Mouse (Mus musculus): ENCODE measurements at regions not wholly inside any gene's neighbourhood (a gene's known extent, or its start where the extent isn't known, plus 50 kb on each side); places are given as distances from the start of the nearest gene placed in this dataset.

DNA sequence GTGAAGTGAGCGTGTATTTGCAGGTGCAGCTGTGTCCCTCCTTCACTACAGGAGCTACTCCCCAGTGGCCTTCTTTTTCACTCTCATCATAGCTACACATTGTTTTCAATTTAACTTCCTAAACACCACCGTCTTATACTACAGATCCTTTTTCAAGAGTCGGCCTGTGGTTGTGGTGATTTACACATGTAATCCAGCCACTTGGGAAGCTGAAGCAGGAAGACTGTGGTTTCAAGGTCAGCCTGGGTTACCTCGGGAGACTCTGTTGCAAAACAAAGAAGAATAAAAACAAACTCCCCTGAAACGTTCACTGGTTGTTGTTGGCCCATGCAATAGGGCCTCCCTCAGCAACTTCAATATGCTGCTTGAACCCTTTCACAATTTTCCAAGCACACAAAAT lies 153.8 kb upstream of the Kcnh8 start:
- Histone ChIP-seq H3K36me3 (replicated peaks; ENCODE audit: control insufficient read depth, insufficient read depth, low read length) (no peaks in the 10 kb centered on the region), H3K27ac (ENCODE audit: low read depth) (peak overlapping the region; percentile 11; the same call in 1 of the 2 replicates), H3K9ac (replicated peaks; ENCODE audit: low read depth, low read length) (no peak overlapping the region), H3K4me1 (ENCODE audit: control insufficient read depth, insufficient read depth) (no peaks in the 10 kb centered on the region), H3K27me3 (ENCODE audit: control insufficient read depth, insufficient read depth, low read length) (no peaks in the 10 kb centered on the region), H3K9me3 (replicated peaks; ENCODE audit: control insufficient read depth, low read length) (no peaks in the 10 kb centered on the region), H3K4me2 (ENCODE audit: low read depth, low read length) (no peak overlapping the region), H3K4me3 (ENCODE audit: low read depth, low read length) (no peak overlapping the region)
- no peak for DNase-seq (ENCODE audit: low spot score)
- WGBS = 67% methylated on average over 5 of the region's 5 CpGs
- TF ChIP-seq EP300 (IDR thresholded peaks at IDR 0.05; ENCODE audit: low read depth) (no peak), CTCF (IDR thresholded peaks at IDR 0.05; ENCODE audit: low read depth) (no peak)
- ATAC-seq (ENCODE audit: insufficient read depth, low read depth) = no peak

DNA sequence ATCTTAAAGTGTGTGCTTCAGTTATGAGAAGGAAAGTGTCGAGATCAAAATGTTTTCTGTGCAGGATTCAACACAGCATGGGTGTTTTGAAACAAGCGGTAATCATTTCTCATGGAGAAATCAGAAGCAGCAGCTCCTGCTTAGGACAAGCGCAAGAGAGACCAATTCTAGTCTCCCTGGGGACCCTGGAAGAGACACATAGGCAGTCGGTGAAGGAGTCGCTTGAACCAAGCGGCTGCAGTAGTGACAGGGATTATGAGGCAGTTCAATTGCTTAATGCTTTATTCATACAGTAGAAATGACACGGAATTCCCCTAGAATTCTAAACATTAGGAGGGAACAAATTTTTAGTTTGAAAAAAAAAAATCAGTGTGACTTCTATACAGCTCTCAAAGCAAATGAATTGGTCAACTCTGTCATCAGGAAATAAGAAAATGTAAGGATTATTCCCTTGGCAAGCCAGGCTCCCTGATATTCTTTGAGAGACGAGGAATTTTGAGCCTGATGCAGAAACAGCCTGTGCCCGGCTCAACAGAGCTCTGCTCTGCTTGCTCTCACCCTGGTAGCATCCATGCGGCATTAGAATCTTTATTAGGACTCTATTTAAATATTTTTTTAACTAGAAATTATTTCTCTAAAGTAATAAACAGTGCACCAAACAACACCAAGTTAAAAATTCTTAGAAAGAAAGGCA lies 143.1 kb upstream of the Kcnh8 start:
- no peak overlapping the region for H3K27ac ChIP-seq (ENCODE audit: low read depth)
- no peaks in the 10 kb centered on the region for H3K9me3 ChIP-seq (replicated peaks; ENCODE audit: control insufficient read depth, low read length)
- ATAC-seq (ENCODE audit: insufficient read depth, low read depth) = no peak
- H3K9ac ChIP-seq (replicated peaks; ENCODE audit: low read depth, low read length) = no peak overlapping the region
- H3K4me3 ChIP-seq (ENCODE audit: low read depth, low read length) = no peak overlapping the region
- 52% methylated on average over 10 of the region's 10 CpGs for WGBS
- H3K4me2 ChIP-seq (ENCODE audit: low read depth, low read length) = no peak overlapping the region
- DNase-seq (ENCODE audit: low spot score) = no peak
- H3K27me3 ChIP-seq (ENCODE audit: control insufficient read depth, insufficient read depth, low read length) = no peaks in the 10 kb centered on the region
- no peaks in the 10 kb centered on the region for H3K36me3 ChIP-seq (replicated peaks; ENCODE audit: control insufficient read depth, insufficient read depth, low read length)
- H3K4me1 ChIP-seq (ENCODE audit: control insufficient read depth, insufficient read depth) = no peaks in the 10 kb centered on the region
- TF ChIP-seq CTCF (IDR thresholded peaks at IDR 0.05; ENCODE audit: low read depth) (no peak), EP300 (IDR thresholded peaks at IDR 0.05; ENCODE audit: low read depth) (no peak)

DNA sequence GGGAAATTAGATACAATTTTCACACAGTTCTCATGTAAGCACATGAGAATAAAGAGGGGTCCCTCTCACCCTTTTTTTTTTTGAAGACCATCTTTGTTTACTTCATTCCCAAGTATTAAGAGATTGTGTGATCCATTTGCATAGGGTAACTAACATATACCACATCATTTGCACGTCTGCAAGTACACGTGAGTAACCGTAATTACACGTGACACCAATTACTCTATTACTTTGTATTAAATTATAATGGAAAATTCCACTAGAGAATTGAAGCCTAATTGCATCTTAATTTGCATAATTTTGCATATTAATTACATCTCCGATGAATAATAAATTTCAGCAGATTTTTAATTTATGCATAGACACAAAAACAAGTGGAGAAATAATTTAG lies 142.5 kb upstream of the Kcnh8 start:
- Histone ChIP-seq H3K4me2 (ENCODE audit: low read depth, low read length) (no peak overlapping the region), H3K36me3 (replicated peaks; ENCODE audit: control insufficient read depth, insufficient read depth, low read length) (no peaks in the 10 kb centered on the region), H3K9ac (replicated peaks; ENCODE audit: low read depth, low read length) (no peak overlapping the region), H3K4me3 (ENCODE audit: low read depth, low read length) (no peak overlapping the region), H3K4me1 (ENCODE audit: control insufficient read depth, insufficient read depth) (no peaks in the 10 kb centered on the region), H3K9me3 (replicated peaks; ENCODE audit: control insufficient read depth, low read length) (no peaks in the 10 kb centered on the region), H3K27me3 (ENCODE audit: control insufficient read depth, insufficient read depth, low read length) (no peaks in the 10 kb centered on the region), H3K27ac (ENCODE audit: low read depth) (no peak overlapping the region)
- no peak for ATAC-seq (ENCODE audit: insufficient read depth, low read depth)
- TF ChIP-seq EP300 (IDR thresholded peaks at IDR 0.05; ENCODE audit: low read depth) (no peak), CTCF (IDR thresholded peaks at IDR 0.05; ENCODE audit: low read depth) (no peak)
- no peak for DNase-seq (ENCODE audit: low spot score)
- WGBS = 85% methylated on average over 5 of the region's 5 CpGs

DNA sequence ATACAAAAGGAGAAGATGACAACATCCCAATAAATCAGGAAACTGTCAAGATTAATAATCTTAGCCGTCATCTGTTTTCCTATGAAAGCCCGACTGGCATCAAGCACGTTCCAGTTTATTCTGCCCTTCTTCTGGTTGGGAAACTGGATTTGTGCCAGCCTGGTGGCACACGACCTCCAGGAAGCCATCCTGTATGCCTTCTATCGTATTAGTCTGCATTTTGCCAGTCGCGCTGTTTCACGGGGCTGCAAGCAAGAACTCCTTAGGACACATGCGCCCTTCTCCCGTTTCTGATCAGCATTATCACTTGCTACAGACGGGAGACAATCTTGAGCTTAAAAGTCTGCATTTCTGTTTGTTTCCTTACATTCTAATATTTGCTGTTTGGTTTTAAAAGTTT lies 141.2 kb upstream of the Kcnh8 start:
- Histone ChIP-seq H3K4me1 (ENCODE audit: control insufficient read depth, insufficient read depth) (no peaks in the 10 kb centered on the region), H3K27ac (ENCODE audit: low read depth) (no peak overlapping the region), H3K36me3 (replicated peaks; ENCODE audit: control insufficient read depth, insufficient read depth, low read length) (no peaks in the 10 kb centered on the region), H3K27me3 (ENCODE audit: control insufficient read depth, insufficient read depth, low read length) (no peaks in the 10 kb centered on the region), H3K9me3 (replicated peaks; ENCODE audit: control insufficient read depth, low read length) (no peaks in the 10 kb centered on the region), H3K9ac (replicated peaks; ENCODE audit: low read depth, low read length) (no peak overlapping the region), H3K4me2 (ENCODE audit: low read depth, low read length) (no peak overlapping the region), H3K4me3 (ENCODE audit: low read depth, low read length) (no peak overlapping the region)
- 68% methylated on average over 11 of the region's 11 CpGs for WGBS
- ATAC-seq (ENCODE audit: insufficient read depth, low read depth) = no peak
- DNase-seq (ENCODE audit: low spot score) = no peak
- TF ChIP-seq CTCF (IDR thresholded peaks at IDR 0.05; ENCODE audit: low read depth) (no peak), EP300 (IDR thresholded peaks at IDR 0.05; ENCODE audit: low read depth) (no peak)

DNA sequence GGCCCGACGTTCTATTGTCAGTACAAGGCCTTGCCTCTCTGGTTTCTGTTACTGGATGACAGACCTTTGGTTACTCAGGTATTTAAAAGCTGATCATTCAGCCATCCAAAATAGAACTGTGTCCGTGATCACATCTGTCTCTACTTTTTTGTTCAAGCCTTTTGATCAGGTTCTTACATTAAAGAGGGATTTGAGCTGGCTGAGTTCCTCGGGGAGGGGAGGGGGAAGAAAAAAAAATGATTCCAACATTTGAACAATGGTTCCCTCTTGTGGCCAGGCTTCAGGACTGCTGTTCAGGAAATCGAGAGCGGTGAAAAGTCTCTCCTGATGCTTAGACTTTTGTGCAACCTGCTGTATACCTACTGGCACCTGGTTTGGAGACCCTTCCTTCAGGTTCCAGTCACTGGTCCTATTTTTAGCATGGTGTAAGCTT lies 140.8 kb upstream of the Kcnh8 start:
- no peak overlapping the region for H3K4me3 ChIP-seq (ENCODE audit: low read depth, low read length)
- ATAC-seq (ENCODE audit: insufficient read depth, low read depth) (no peak), DNase-seq (ENCODE audit: low spot score) (peak; percentile 21)
- H3K4me1 ChIP-seq (ENCODE audit: control insufficient read depth, insufficient read depth) = no peaks in the 10 kb centered on the region
- no peaks in the 10 kb centered on the region for H3K27me3 ChIP-seq (ENCODE audit: control insufficient read depth, insufficient read depth, low read length)
- H3K36me3 ChIP-seq (replicated peaks; ENCODE audit: control insufficient read depth, insufficient read depth, low read length) = no peaks in the 10 kb centered on the region
- 30% methylated on average over 6 of the region's 6 CpGs for WGBS
- no peak overlapping the region for H3K4me2 ChIP-seq (ENCODE audit: low read depth, low read length)
- no peak overlapping the region for H3K9ac ChIP-seq (replicated peaks; ENCODE audit: low read depth, low read length)
- H3K27ac ChIP-seq (ENCODE audit: low read depth) = no peak overlapping the region; the same call in 1 of the 2 replicates
- H3K9me3 ChIP-seq (replicated peaks; ENCODE audit: control insufficient read depth, low read length) = no peaks in the 10 kb centered on the region
- TF ChIP-seq EP300 (IDR thresholded peaks at IDR 0.05; ENCODE audit: low read depth) (no peak), CTCF (IDR thresholded peaks at IDR 0.05; ENCODE audit: low read depth) (peak; percentile 37; the same call in 1 of the 2 replicates)

DNA sequence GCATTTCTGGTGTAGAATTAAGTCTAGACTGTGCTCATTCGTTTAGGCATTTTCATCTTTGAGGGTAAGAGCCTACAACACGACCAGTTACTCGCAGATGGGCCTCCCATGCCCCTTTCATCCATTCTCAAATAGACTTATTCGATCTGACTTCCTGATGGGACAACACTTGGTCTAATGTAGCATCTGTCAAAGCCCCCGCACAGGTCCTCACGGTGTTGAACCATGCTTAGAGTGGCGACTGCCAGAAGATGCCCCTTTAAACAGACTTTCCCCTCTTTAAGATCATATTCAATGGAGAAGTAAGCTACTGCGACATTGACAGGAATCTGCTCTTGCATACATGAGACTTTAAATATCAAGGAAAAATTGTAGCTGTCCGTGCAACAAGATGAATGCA lies 140.1 kb upstream of the Kcnh8 start:
- no peaks in the 10 kb centered on the region for H3K9me3 ChIP-seq (replicated peaks; ENCODE audit: control insufficient read depth, low read length)
- ATAC-seq (ENCODE audit: insufficient read depth, low read depth) (no peak), DNase-seq (ENCODE audit: low spot score) (no peak)
- WGBS = 65% methylated on average over 9 of the region's 9 CpGs
- TF ChIP-seq CTCF (IDR thresholded peaks at IDR 0.05; ENCODE audit: low read depth) = no peak
- no peak for TF ChIP-seq EP300 (IDR thresholded peaks at IDR 0.05; ENCODE audit: low read depth)
- no peaks in the 10 kb centered on the region for H3K36me3 ChIP-seq (replicated peaks; ENCODE audit: control insufficient read depth, insufficient read depth, low read length)
- H3K27ac ChIP-seq (ENCODE audit: low read depth) = peak overlapping the region; percentile 11; the same call in 1 of the 2 replicates
- no peak overlapping the region for H3K4me3 ChIP-seq (ENCODE audit: low read depth, low read length)
- no peaks in the 10 kb centered on the region for H3K27me3 ChIP-seq (ENCODE audit: control insufficient read depth, insufficient read depth, low read length)
- no peaks in the 10 kb centered on the region for H3K4me1 ChIP-seq (ENCODE audit: control insufficient read depth, insufficient read depth)
- H3K9ac ChIP-seq (replicated peaks; ENCODE audit: low read depth, low read length) = no peak overlapping the region
- H3K4me2 ChIP-seq (ENCODE audit: low read depth, low read length) = no peak overlapping the region

Measured in heart, postnatal 0 days (tissue).